Mouse (Mus musculus): ENCODE measurements around the gene Phf21a.

Phf21a gene

DNA sequence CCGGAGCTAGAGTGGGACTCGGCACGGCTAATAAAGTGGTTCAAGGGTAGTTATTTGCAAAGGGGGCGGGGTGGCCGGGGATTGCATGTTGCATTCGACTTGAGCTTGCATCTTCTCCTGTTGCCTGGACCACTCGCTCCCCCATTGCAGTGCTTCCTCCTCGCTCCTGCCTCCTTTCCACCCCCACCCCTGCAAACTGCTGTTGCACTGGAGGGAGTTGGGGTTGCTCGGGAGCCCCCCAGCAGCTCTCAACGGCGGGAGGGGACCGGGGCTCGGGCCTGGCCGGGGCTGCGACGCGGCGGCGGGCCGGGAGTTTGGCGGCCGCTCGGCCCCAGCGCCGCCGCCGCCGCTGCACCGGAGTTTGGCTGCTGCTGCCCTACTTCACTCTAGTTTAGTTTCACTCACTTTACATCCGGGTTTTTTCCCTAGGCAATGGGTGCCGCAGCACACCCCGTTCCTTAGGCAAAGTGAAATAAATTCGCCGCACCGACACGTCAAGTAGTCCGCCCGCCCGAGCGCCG is 90.1 kb downstream of the Phf21a start:
- DNase-seq (ENCODE audit: low read depth): peak; percentile 92

DNA sequence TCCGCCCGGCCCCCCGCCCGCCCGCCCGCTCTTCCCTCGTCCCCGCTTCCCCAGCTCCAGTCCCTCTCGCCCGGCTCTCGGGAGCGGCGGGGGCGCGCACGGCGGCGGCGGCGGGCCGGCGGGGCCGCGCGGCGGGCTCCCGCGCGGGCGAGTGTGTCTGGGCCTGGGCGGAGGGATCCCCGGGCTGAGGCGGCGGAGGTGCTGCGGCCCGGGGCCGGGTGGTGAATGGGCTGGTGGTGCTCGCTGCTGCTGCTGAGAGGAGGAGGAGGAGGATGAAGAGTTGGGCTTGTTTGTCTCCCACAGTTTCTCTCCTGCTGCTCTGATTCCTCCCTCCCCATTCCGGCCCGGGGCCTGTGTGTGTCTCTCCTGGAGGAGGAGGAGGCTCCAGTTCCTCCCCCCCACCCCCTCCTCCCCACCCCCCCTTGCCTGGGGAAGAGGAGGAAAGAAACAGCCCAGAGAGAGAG is 90.7 kb downstream of the Phf21a start:
- peak; percentile 93 for DNase-seq (ENCODE audit: low read depth)

DNA sequence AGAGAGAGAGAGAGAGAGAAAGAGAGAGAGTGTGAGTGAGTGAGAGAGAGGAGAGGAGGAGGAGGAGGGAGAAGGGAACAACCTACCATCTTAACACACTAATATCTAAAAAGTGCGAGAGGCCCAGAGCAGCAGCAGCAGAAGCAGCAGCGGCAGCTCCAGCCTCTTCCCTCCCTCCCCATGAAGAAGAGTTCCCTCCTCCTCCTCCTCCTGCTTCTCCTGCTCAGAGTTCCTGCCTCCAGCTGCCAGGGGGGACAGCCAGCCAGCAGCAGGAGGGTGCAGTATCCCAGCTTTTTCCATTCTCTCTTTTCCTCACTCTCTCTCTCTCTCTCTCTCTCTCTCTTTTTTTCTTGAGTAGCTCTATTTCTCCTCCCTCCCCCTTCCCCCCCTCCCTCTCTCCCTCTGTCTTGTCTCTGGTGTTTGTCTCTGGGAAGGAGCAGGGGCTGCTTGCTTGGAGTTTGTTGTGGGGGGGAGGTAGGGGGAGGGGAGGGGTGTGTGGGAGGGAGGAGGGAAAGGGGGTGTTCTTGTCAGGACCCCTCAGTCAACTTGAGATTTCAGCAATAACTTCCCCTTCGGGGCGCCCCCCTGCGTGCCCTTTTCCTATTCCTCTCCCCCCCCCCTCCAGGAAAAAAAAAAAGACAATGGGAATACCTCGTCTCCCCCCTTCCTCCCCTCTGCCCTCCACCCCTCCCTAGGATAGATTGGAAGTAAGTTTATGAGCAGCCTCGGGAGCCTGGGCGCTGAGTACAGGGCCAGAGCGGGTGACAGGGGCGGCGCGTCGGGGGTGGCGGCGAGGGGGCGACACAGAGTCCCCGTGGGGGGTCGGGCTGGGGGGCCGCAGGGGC is 91.4 kb downstream of the Phf21a start:
- peak; percentile 79 for DNase-seq (ENCODE audit: low read depth)

DNA sequence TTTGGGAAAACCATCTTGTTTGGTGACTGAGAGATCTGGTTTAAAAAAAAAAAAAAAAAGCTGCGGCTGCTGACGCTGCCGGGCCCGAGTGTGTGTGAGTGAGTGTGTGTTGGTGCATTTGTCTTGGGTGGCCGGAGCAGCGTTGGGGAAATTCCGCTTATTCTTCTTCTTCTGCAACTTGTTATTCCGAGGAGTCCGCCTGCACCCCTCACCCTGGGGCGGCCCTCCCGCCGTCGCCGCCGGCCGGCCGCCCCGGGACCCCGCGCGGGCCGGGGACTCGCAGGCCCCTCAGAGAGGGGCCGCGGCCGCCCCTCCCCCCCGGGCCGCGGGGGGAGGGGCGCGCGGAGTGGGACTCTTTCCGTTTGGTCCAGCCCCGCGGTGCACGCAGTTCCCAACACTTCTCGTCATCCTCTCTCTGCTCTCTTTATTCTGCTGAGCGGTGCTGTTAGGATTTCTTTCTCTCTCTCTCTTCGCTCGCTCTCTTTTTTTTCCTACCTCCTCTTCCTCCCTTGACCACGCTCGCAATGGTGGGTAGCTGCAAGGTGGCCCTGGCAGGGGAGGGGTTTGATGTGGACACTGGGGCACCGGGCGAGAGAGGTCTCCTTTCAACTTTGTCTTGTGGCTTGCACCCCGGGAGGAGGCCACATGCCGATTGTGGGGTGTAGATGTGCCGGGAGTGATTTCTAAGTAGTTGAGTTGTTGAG is 92.3 kb downstream of the Phf21a start:
- peak; percentile 61 for DNase-seq (ENCODE audit: low read depth)

DNA sequence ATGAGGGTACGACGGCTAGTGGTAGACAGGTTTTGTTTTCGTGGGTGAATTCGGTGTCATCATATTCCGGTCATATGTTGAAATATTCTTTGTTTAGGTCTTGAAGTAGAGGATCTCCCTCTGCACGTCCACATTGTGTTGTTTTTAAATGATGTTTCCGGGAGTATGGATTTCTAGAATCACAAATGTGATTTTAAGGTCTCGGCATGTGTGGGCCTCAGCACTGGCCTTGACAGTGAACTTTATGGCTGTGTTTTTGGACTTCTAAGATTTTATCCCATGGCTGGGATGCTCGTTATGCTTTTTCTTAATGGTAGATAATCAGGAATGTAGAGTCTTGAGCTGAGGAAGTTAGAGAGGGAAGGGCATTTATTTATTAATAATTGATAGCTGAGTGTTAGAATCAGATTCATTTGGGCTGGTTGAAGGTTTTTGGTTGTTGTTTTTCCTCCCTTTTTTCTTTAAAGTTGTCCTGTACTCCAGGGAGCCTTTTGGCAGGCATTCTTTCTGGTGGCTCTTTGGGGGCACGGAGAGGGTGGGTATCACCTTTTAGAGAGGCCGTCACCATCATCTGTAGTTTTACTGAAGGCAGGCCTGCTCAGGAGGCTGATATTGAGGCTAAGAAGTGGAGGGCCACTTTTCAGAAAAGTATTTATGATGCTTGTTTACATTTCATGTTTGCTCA is 93.0 kb downstream of the Phf21a start:
- DNase-seq (ENCODE audit: low read depth): no peak

DNA sequence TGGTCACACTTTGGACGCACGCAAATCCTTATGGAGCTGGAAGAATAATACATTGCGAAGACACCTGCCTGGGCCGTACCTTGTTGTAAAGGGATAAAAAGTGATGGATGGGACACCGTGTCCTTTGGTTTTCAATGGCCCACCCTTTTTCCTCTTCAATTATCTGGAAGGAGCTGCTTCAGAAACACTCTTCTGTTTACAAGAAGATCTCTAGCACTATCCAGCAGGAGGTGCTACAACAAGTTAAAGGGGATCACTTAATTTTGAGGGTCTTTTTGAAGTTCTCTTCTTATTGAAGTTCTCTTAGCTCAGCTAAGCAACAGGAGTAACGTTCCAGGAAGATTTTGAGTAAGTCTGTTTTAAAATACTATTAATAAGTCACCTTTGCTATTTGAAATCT is 94.1 kb downstream of the Phf21a start:
- DNase-seq (ENCODE audit: low read depth): peak; percentile 41

DNA sequence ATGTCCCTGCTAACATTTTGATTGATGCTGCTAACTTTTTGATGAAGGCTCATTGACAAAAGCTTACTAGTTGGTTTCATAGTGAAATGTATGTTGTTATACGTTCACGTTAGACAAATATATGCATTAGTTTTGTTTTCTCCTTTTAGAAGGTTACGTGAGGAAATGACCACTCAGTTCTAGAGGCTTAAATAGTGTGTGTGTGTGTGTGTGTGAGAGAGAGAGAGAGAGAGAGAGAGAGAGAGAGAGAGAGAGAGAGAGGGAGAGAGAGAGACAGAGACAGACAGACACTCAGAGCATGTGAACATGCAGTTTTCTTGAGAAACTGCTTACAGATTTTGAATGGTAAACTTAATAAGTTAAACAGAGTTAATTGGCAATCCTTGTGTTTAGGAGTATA is 95.8 kb downstream of the Phf21a start:
- no peak for DNase-seq (ENCODE audit: low read depth)

DNA sequence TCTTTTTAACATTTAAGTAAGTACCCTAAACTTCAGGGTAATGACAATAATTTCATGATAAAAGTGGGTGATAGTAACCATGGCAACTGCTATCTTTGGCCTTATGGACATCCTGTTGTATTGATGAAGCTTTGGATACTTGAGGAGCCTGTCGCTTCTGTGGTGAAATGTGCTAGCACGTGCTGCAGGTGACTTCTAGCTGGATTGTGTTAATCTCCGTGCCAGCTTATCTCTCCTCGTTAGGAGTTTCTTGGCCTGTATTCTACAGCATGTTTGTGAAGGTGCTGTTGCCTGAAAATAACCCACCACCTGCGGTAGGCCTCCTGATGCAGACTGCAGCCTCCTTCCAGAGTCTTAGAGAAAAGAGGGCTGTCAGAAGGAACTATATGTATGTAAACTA is 98.0 kb downstream of the Phf21a start:
- no peak for DNase-seq (ENCODE audit: low read depth)

DNA sequence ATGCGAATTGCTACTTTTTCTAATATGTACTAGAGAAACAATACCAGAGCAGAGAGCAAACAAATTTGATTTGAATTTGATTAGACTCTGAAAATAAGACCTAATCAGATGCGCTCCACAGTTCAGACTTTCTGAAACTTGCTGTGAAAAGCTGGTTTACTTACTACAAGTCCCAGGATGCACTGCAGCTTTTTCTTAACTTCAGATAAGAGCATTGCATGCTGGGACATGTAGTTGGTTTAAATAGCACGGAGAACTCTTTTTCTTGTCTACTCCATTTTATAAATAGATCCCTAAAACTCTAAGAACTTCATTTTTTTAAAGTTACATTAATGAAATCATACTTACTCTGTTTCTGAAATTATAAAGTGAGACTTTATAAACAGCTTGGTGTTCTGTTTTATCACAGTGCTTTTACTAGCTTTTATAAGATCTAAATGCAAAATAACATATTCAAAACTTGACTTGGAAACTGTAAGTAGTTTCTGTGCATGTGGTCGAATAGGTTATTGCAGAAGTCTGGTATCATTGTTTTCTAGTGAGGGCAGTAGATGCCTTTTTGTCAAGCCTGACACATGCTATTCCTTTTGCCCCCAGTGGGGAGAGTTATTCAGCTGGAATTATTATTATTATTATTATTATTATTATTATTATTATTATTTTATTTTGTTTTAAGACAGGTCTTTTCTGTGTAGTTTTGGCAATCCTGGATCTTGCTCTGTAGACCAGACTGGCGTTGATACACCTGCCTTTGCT is 99.1 kb downstream of the Phf21a start:
- peak; percentile 85 for DNase-seq (ENCODE audit: low read depth)

DNA sequence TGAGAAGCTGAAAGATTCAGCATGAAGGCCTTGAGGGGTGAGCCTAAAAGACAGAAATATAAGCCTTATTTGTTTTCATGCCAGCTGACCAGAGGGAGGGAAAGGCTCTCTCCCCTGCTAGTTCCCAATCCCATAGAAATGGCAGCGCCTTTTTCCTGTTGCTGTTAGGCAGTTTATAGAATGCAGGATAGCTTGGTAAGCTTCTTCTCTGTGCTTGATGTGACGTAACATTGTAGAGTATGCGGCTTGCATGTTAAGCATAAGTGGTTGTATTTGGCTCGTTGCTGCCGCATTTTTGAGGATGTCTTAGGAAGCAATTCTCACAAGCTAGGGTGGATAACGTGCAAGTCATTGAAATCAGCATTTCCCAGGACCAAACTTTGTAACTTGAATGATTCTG is 105.2 kb downstream of the Phf21a start:
- DNase-seq (ENCODE audit: low read depth): no peak

DNA sequence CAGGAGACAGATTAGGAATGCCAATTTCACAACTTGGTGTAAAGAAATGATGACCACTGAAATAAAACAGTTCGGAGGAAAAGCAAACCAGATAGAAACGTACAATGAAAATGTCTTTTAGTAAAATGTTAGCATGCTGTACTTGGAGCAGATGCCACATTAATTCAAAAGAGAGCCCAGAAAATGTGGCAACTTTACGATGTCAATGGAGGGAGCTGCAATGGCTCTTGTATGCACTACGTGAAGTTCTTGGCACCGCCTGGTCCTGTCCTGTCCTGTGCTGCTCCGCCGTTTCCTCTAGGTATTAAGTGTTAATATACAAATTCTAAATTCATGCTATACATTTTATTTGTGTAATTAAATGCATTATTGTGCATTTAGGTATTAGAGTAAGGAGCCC is 105.8 kb downstream of the Phf21a start:
- no peak for DNase-seq (ENCODE audit: low read depth)

DNA sequence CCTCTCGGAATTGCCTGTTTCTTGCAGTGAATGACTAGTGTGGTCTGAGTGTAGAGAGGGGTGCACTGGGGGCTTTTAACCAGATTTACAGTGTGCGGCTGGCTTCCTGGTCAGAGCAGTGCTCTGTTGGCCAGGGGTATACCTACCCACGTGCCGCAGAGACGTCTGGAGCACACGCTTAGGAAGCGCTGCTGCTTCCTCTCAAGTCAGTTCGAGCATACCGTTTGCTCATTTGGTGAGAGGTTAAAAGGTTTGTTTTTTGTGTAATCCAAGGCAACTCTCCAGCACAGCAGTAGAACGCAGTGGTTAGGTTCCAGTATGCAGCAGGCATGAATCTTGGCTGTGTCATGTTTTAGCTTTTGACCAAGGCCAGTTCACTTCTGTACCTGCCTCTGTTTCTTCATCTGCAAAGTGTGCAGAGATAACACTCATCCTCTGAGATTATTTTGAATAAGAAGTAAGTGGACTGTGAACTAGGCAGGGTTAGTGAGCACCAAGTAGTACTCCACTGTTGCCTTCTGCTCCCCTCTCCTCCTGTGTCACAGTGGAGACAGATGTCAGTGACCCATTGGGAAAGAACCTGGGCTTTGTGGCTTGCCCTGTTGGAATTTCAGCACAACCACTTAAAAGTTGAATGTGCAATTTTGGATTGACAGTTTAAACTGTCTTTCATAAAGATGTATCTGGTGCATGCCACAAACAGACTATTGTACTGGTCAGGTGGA is 106.8 kb downstream of the Phf21a start:
- peak; percentile 41 for DNase-seq (ENCODE audit: low read depth)

DNA sequence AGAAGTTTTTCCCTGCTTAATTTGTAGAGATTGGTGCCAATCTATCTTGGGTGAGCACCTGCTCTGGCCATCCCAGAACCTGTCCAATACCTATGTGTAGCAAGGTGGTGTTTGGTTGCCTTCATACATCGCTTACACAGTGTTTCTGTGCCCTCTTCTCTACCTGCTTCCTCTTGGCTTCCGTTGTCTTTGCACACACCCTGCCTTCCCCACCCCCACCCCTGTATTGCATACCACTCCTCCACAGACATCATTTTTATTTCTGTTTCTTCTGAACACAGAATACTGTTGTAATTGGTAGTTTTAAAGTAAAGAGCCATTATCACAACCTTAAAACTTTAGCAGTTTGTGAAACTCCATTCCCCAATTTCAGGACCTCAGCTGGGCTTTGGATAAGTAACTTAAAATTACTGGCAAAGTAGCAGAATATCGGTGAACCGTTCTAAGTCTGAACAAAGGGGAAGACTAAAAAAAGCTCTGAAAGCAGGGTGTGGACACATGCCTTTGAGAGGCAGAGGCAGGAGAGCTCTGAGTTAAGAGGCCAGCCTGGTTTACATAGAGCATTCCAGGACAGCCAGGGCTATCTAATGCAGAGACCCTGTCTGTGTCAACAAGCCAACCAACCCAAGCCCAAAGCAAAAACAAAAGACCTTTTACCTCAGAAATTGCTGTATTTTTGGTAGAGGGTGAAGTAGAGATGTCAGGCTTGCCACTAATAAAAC is 109.6 kb downstream of the Phf21a start:
- peak; percentile 62 for DNase-seq (ENCODE audit: low read depth)

DNA sequence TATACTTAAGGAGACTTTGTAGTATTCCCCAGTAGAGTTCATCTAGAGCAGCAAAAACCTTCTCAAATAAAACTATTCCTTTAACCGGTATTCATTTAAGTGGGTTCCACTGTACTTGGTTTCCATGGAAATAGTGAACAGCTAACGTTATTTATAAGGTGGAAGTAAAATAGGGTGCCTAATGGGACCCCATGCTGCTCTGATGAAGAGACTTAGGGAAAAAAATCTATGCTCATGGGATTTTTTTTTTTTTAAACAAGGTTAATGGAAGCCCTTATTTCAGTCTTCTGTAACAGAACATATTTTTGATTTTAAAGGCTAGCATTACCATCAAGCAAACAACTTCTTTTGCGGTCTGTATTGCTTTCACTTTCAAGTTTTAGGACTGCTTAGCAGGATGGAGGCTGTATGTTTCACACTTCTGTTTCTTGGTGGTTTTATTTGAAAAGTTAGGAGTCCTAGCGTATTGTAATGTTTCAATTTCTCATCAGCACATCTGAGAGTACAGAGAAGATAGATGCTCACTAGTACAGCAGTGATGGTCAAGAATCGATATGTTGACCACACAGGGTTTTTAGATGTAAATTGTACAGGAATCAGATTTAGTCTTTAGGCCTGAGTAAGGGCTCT is 112.2 kb downstream of the Phf21a start:
- DNase-seq (ENCODE audit: low read depth): peak; percentile 75

DNA sequence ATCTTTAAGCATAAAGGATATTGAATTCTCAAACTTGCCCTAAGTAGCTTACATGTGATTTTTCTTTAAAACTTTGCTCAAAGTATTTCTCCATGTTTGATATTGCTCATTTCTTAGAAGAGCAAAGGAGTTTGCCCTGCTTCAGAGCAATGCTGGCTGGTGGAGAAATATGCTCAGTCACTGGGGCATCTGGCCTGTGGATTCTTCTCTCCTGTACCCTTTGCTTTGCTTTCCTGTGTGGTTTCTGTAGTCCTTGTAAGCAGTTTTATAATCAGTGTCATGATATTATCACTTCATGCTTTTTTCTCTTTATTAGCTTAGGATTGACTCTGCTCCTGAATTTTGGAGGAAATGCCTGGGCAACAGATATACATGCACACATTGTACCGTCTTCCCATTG is 117.5 kb downstream of the Phf21a start:
- DNase-seq (ENCODE audit: low read depth): no peak

DNA sequence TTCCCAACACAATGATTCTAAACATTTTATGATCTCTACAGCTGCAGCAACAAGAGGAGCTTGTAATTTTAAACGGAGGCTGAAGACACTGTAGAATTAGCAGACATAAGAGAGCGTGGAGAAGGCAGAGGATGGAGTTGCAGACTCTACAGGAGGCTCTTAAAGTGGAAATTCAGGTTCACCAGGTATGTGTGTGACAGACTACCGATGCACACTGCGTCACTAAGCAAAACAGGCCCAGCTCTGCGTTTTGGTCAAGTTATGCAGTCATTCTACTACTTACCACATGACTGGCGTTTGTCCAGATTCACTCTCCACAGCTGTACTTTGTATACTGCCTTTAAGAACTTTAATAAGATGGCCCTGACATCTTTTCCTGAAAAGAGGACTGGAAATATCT is 128.5 kb downstream of the Phf21a start:
- DNase-seq (ENCODE audit: low read depth): no peak

DNA sequence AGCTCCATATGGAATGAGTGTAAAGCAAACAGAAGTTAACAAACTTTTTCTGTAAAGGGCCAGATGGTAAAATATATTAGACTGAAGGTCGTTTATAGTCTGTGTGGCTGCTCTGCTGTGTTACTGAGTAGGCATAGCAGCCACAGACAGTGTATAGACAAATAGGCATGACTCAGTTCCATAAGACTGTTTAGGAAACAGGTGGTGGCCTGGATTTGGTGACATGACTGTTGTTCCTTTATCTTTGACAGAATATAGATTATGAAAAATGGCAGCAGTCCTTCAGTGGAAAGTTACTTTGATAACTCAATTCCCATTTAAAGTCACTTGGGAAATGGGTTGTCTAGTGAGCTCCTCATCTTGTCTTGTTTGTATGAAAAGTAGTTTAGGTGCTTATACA is 132.7 kb downstream of the Phf21a start:
- DNase-seq (ENCODE audit: low read depth): no peak

DNA sequence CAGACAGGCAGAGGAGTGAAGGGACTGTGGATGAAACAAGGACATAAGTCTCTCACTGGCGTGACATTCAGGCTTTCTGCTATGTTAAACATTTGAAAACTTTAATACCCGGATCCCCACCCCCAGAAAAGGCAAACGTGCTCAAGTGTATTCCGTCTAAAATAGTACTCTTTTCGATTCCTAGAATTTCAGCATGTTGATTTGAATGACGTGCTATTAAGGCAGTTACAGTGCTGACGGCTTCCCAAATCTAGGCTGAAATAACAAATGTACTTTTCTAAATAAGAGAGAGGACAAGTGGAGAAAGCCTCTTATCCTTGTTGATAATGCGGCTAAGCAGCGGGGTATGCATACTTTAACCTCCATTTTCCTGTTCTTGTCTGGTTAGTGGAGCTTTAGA is 137.1 kb downstream of the Phf21a start:
- DNase-seq (ENCODE audit: low read depth): no peak

DNA sequence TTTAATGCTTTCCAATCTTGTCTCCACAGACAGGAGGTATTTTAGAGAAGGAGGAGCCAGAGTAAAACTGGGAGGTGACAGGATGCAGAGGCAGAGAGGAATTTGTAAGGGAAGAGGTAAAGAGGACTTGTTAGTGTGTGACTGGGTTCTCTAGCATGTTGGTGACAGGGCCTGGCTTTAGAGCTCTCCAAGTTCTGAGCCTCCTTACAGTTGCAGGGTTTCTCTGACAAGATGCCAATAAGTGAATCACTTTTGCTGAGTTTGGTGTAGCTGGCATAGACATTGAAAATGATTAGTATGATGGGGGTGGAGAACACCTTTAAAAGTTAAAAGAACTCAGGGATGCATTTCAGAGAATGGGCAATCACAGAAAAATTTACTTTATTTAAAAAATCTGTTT is 138.8 kb downstream of the Phf21a start:
- DNase-seq (ENCODE audit: low read depth): no peak

DNA sequence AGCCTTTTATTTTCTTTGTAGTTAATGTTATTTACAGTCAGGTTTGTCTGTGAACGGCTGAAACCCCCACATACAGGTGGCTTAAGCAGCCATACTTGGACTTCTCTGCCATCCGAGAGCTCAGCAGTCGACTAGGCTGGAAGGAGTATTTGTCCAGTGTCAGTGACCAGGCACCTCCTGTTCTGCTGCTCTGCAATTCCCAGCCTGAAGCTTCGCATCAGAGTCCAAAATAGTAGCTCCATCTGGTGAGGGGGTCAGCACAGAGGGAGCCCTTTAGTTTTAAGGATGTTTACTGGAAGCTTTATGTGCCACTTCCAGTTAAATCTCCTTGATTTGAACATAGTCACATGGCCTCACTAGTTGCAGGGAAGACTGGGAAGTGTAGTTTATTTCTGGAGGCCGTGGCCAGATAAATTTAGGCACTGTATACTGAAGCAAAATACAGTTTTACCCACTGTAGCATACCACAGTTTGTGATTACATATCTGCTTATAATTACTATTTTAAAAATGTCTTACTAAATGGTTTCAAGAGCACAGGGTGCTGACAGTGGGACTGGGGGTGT is 141.9 kb downstream of the Phf21a start:
- no peak for DNase-seq (ENCODE audit: low read depth)

Data from naive thymus-derived CD4-positive, alpha-beta T cell, adult 2 months (primary cell).